Mouse (Mus musculus): Measurements from ENCODE around the gene Bahcc1.

DNA sequence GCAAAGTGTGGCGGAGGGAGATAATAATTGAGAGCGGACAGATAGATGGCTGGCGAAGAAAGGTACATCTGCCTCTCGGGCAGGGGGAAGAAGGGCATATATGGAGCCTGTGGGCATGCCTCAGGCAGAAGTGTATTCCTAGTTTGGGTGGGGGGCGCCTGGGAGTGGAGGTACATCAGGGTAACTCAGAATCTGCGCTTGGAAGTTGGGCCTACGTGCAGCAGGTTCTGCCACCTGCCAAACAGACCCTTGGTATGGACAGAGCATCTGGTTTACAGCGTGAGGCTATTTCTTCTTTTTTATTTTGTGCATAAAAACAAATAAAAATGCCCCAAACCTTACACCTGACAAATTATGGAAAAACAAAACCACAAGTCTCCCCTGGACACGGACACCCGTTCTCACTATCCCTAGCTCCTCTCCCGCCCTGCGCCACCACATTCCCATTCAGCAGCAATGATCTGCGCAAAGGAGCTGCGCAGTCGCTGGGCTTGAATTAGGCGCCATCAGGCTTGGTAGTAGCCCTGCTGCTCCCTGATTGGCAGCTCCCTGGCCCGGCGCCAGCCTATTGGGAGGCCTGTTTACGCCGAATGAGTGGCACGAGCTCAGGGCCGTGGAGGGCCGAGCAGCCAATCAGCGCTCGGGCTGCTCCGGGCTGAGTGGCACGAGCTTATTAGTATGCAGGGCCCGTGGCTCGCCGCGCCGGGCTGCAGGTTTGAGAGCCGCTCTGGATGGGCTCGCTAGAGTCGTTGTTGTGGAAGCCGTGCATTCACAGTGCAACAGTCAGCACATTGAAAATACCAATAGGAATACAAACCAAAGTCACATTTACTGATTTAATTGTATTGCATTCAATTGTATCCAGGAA is at the start of gene Bahcc1:
- TF ChIP-seq CTCF (IDR thresholded peaks at IDR 0.05; ENCODE audit: insufficient read depth, low read length) (no peak), POLR2A (IDR thresholded peaks at IDR 0.05; ENCODE audit: borderline replicate concordance, extremely low read depth, low read depth, low read length) (peak; percentile 97; the same call in 1 of the 2 replicates)
